Mouse (Mus musculus): ENCODE measurements around the gene Rps26.
"Not testable (repeated sequence)": the region's sequence is repeated elsewhere in the genome, so short reads cannot be mapped to it uniquely, and the experiment has no call there.

Gene Rps26

DNA sequence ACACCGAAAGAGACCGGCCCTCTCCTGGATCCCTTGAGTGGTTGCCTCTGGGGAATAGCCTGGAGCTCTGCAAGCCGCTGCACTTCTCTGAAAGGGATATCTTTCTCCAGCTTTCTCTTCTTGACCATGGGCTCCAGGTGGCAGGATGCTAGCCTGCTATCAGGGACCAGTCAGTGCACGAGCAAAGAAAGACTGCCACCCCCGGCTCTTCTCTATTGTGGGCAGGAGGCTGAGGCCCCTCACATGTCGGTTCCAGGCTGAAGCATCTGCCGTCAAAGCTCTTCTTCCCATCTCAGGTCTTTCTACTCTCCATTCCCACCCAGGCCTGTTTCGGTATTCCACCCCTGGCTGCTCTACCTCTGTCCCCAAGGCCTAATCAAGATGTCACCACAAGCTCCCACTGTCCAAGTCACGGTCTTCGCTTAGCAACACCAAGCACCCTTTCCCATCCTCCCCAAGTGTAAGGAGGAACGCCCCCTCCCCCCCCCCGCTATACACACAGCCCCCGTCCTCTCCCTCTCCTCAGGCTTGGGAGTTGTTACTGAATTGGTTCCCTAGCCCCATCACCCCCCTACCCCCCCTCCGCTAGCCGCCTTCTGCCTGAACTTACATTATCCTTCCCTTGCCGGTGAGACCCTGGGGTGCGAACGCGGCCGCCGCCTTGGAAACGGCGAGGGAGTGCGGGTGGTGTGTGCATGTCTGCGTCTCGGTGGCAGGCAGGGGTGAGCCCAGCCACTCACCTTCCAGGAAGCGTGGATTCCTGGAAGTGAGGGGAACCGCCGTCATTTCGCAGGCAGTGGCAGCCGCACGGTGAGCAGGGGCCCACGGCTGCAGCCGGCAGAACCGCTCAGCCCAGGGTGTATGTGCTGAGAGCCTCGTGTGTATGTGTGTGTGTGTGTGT is 18.8 kb upstream of the Rps26 start, which contains the start of gene Ikzf4:
TSS of gene Ikzf4 (minus strand) at position 881 of the 901 bp plus-strand sequence.
- in situ Hi-C loops (cut with MboI; ENCODE audit: low pct_unique_long_range_greater_than_20kb in 1 of 2, low sequenced_read_pairs in 2 of 2, unreplicated experiment in 1 of 2) = no loop called here

DNA sequence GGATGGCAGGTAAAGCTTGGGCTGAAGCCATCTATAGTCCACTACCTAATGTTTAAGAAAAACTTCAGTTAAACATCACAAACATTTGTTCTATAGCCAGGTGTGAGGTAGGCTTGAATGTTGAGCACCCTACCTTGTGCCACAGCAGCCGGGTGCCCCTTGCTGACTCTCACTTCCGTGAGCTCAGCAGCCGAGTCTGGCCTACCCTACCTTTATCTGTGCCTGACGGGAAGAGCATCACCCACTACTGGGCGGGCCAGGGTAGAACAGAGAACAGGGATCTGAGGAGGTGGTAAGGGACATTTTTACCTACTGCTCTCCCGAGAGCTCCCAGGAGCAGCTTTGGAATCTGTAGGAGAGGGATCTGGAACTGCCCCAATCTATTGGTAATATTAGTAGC is 16.2 kb upstream of the Rps26 start:
- in situ Hi-C loops (cut with MboI; ENCODE audit: low pct_unique_long_range_greater_than_20kb in 1 of 2, low sequenced_read_pairs in 2 of 2, unreplicated experiment in 1 of 2) = no loop called here

DNA sequence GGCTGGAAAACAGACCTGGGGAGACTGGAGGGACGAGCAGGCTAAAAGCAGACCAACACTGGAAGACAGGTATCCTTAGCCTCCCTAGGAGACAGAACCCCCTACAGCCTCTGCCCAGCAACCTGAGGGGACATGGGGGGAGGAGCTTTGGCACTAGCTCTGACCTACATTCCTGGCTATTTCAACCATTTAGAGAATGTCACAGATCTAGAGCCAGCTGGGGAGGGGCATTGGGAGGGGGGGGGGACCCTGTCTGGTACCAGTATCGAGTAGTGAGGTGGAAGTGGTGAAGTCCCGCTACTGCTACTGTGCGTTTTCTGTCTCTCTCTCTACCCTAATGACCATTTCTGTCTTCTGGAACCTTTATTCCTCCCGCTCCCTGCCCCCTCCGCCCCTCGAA is 15.3 kb upstream of the Rps26 start:
- in situ Hi-C loops (cut with MboI; ENCODE audit: low pct_unique_long_range_greater_than_20kb in 1 of 2, low sequenced_read_pairs in 2 of 2, unreplicated experiment in 1 of 2) = no loop called here

DNA sequence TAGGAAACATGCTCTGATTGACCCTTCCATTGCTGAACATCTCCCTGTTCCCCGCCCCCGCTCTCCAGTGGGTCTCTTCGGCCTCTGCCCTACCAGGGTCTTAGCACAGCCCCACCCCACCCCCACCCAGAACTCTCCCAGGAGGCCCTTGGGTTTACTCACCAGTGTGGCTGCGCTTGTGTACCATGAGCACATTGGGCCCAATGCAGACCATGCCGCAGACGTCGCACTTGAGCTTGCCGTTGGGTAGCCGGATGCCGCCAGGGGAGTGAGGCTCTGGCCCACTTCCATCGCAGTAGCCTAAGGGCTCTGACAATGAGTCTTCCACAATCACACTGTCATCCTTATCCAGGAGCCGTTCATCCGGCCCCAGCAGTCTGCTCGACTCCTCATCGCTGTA is 14.3 kb upstream of the Rps26 start:
- in situ Hi-C loops (cut with MboI; ENCODE audit: low pct_unique_long_range_greater_than_20kb in 1 of 2, low sequenced_read_pairs in 2 of 2, unreplicated experiment in 1 of 2) = no loop called here

DNA sequence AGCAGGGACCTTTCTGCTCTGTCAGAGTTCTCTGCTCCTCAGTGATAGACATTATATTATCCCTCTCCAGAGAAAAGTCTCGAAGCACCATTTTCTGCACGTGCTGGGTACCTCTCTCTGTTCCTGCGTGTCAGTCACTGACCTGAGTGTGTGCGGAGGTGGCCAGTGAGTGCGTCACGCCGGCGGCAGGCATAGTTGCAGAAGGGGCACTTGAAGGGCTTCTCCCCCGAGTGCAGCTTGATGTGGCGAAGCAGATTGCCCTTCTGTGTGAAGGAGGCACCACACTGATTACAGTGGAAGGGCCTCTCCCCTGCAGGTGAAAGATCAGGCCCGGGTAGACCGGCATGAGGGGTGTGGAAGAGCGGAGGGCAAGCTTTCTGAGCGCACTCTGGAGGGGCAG is 13.5 kb upstream of the Rps26 start:
- in situ Hi-C loops (cut with MboI; ENCODE audit: low pct_unique_long_range_greater_than_20kb in 1 of 2, low sequenced_read_pairs in 2 of 2, unreplicated experiment in 1 of 2) = no loop called here

DNA sequence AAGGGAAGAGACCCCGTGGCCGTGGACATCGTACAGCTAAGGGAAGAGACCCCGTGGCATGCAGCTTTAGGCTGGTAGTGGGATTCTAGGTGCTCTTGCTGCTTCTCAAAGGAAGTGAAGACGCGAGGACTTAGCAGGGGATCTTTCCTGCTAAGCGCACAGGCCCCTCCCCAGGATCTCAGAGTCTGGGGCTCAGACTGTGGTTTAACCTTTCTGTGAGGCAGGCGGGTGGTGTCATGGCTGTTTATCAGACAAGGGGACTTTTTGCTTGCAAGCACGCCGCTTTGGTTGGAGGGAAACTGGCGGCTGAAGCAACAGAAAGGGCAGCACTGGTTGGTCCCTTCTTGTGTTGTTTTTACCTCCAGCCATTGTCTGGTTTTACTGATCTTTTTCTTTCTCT is 10.5 kb upstream of the Rps26 start:
- in situ Hi-C loops (cut with MboI; ENCODE audit: low pct_unique_long_range_greater_than_20kb in 1 of 2, low sequenced_read_pairs in 2 of 2, unreplicated experiment in 1 of 2) = no loop called here

DNA sequence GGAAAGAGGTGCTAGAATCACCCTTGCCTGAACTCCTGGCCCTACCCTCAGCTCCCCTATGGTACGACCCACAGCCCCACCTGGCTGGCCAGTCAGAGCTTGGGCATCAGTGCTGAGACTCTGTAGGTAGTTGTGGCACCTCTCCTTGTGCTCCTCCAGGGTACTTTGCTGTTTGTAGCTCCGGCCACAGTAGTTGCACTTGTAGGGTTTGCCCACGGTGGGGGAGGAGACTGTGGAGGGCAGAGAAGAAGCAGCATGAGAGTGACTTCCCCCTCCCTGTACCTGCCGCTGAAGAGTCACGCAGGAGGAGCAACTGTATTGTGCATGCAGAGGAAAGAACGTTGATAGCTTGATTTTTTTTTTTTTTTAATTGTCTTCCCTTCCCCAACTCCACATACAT is 10.0 kb upstream of the Rps26 start:
- in situ Hi-C loops (cut with MboI; ENCODE audit: low pct_unique_long_range_greater_than_20kb in 1 of 2, low sequenced_read_pairs in 2 of 2, unreplicated experiment in 1 of 2) = no loop called here

DNA sequence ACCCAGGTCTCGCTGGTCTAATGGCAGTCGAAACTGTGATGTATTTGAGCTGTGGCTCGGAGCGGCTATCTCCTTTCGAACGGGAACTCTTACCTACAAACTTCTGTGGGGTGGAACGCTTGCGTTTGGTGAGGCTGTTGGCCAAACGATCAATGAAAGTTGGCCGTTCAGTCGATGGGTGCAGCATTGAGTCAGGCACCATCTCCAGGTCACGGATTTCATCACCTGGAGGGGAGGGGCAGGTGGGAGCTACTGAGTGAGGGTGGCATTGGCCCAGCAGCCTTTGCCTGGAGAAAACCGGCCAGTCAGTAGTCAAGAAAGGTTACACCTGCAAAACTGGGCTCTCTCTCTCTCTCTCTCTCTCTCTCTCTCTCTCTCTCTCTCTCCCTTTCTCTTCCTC is 9.2 kb upstream of the Rps26 start:
- in situ Hi-C loops (cut with MboI; ENCODE audit: low pct_unique_long_range_greater_than_20kb in 1 of 2, low sequenced_read_pairs in 2 of 2, unreplicated experiment in 1 of 2) = no loop called here

DNA sequence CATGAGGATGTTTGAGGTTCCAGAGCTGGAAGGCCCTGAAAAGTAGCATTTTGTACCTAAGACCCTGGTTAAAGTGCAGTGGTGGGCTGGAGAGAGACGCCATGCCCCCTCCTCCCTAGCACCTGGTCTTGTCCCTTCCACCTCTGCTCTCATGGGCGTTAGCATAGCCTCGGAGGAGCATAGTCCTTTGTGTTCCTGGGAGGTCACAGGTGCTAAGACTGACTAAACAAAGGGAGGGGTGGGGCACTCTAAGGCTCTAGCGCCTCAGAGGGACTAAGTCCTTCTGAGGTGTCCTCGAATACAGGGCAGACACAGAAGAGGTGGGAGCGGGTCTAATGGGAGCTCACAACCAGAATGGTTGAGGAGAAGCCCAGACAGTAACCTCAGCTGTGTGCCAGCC is 5.0 kb upstream of the Rps26 start:
- in situ Hi-C loops (cut with MboI; ENCODE audit: low pct_unique_long_range_greater_than_20kb in 1 of 2, low sequenced_read_pairs in 2 of 2, unreplicated experiment in 1 of 2) = no loop called here

DNA sequence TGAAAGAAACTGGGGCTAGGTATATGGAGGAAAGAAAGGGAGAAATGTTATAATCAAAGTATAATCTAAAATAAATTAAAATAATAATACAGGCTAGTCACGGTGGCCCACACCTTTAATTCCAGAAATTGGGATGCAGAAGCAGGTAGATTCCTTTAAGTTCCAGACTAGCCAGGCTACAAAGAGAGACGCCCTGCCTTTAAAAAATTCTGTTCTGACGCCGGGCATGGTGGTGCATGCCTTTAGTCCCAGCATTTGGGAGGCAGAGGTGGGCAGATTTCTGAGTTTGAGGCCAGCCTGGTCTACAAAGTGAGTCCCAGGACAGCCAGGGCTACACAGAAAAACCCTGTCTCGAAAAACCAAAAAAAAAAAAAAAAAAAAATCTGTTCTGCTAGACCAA is 3.8 kb upstream of the Rps26 start:
- in situ Hi-C loops (cut with MboI; ENCODE audit: low pct_unique_long_range_greater_than_20kb in 1 of 2, low sequenced_read_pairs in 2 of 2, unreplicated experiment in 1 of 2) = not testable (repeated sequence)

DNA sequence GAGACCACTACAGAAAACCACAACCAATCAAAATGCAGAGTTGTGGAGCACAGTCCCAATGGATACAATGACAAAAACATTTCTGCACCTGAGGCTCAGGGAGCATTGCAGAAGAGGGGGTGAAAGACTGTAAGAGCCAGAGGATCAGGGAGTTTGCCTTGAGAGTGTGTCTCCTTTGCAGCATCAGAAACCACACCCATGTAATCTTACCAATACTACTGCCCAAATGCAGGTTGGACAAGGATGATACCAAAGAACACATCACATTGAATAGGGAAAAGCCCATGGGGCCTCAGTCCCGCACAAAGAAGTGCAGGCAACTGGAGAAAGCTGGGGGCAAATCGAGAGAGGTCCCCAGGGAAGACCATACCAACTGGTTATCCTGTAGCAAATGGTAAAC is 3.2 kb upstream of the Rps26 start:
- in situ Hi-C loops (cut with MboI; ENCODE audit: low pct_unique_long_range_greater_than_20kb in 1 of 2, low sequenced_read_pairs in 2 of 2, unreplicated experiment in 1 of 2) = no loop called here

DNA sequence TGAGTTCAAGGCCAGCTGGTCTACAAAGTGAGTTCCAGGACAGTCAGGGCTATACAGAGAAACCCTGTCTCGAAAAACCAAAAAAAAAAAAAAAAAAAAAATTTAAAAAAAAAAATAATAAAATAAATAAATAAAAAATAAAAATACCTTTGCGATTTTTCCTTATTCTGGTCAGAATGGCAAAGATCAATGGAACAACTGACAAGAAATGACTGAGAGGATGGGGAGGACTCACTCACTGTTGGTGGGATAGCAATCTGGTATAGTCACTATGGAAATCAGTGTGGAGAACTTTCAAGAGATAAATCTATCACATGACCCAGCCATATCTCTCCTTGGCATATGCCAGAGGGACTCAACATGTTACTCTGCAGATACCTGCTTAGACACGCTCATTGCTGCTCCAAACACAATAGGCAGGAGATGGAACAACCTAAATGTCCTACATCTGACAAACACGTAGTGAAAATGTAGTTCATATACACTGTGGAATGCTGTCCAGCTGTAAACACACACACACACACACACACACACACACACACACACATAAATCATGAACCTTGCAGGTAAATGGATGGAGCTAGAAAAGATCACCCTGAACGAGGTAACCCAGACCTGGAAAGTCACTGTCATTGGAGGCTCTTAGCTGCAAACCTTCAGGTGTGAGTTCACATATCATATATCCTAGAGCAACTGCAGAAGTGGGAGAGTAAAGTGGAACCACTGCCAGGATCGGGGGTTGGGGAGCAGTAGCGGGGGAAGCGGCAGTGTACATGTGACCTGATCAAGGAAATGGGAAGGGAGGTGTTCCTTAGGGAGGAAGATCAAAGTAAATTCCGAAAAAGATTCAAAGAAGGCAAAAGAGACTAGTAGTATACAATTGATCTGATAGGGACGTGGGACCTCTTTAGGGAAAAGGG is 1.1 kb upstream of the Rps26 start:
- in situ Hi-C loops (cut with MboI; ENCODE audit: low pct_unique_long_range_greater_than_20kb in 1 of 2, low sequenced_read_pairs in 2 of 2, unreplicated experiment in 1 of 2) = no loop called here

DNA sequence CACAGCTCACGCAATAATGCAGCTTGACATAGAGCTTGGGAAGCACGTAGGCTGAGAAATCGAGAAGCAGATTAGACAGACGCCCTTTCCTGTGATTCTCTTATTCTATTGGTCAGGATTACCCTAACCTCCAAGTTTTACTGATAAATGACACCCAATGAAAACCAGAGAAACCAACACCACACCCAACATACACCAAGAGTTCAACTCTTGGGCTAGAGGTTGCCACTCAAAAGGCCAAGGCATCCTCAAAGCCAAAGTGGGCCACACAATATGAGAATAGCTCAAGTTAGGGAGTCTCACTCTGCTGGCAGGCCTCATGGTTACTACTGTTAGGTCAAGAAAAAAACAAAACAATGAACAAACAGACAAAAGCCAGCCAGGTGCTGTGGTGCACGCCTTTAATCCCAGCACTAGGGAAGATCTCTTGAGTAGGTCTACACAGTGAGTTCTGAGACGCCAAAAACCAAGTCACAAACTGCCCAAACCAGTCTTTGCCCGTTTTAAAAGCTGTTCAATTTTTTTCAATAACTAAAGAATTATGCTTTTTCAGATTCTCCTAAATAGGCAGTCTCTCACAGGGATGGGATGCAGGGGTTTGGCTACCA is 1.2 kb downstream of the Rps26 start:
- in situ Hi-C loops (cut with MboI; ENCODE audit: low pct_unique_long_range_greater_than_20kb in 1 of 2, low sequenced_read_pairs in 2 of 2, unreplicated experiment in 1 of 2) = no loop called here

DNA sequence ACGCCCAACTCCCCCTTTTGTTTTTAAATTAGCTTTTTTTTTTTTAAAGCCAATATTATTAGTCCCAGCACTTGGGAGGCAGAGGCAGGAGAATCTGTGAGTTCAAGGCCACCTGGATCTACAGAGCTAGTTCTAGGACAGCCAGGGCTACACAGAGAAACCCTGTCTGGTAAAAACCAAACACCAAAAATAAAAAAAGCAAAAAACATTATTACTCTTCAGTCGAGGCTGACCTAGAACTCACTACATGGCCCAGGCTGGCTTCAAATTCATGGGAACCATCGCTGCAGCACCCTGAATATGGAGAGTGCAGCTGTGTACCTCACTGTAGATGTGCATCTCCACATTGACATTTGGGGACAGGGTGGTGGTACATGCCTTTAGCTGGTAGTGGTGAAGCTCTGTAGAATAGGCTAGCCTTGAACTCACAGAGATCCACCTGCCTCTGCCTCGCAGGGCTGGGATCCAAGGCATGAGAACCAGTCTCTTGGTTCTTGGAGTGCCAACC is 3.4 kb downstream of the Rps26 start:
- in situ Hi-C loops (cut with MboI; ENCODE audit: low pct_unique_long_range_greater_than_20kb in 1 of 2, low sequenced_read_pairs in 2 of 2, unreplicated experiment in 1 of 2) = not testable (repeated sequence)

DNA sequence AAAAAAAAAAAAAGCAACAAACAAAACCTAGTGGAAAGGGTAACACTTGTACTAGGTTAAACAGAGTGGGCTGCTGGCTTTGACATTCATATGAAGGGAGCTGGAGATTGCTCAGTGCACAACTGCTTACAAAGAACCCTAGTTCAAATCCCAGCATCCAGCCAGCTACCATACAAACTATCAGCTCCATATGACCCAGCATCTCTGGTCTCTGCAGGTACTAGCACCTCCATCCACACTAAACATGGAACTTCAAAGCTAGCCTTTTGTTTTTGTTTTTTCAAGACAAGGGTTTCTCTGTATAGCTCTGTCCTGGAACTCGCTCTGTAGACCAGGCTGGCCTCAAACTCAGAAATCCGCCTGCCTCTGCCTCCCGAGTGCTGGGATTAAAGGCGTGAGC is 3.8 kb downstream of the Rps26 start:
- in situ Hi-C loops (cut with MboI; ENCODE audit: low pct_unique_long_range_greater_than_20kb in 1 of 2, low sequenced_read_pairs in 2 of 2, unreplicated experiment in 1 of 2) = no loop called here

DNA sequence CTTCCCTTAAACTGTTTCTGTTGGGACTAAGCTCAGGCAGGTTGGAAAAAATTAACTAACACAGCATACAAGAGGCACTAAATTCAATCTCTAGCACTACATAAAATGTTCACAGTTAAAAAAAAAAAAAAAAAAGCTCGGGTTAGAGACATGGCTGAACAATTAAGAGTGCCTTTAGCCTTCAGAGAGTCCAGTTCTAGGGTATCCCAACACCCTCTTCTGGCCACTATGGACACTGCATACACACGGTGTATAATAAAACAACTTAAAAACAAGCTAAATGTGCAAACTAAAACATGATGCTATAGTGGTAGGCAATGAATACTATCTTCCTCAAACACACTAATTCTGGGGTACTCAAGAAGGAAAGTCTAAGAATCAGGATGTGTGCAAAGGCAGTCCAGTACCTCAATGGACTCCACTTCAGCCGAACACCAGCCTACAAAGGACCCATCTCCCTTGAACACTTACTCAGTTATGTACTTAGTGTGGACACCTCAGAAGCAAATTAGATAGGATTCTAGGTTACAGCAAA is 4.5 kb downstream of the Rps26 start:
- in situ Hi-C loops (cut with MboI; ENCODE audit: low pct_unique_long_range_greater_than_20kb in 1 of 2, low sequenced_read_pairs in 2 of 2, unreplicated experiment in 1 of 2) = no loop called here

DNA sequence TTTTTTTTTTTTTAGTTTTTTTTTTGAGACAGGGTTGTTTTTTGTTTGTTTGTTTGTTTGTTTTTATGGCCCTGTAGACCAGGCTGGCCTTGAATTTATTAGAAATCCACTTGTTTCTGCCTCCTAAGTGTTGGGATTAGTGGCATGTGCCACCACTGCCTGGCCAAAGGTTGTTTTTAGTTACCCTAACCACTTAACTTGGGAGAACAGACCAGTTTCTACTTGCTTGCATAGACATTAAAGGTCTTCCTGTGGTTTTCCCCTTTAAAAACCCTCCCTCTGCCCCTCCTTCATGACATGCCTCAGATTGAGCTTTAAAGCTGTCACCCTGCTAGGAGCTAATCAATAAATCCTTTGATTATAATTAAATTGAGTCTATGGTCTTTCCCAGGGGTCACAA is 6.3 kb downstream of the Rps26 start:
- in situ Hi-C loops (cut with MboI; ENCODE audit: low pct_unique_long_range_greater_than_20kb in 1 of 2, low sequenced_read_pairs in 2 of 2, unreplicated experiment in 1 of 2) = no loop called here

DNA sequence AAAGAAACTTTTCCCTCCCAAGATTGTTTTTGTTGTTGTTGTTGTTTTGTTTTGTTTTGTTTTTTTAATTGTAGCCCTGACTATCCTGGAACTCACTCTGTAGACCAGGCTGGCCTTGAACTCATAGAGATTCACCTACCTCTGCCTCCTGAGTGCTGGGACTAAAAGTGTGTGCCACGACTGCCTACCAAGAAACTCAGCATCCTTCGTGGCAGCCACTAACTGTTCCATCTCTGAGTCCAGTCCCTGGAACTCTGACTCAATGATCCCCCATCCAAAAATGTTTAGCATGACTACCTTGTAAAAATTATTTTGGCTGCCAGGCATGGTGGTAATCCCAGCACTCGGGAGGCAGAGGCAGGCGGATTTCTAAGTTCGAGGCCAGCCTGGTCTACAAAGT is 7.4 kb downstream of the Rps26 start:
- in situ Hi-C loops (cut with MboI; ENCODE audit: low pct_unique_long_range_greater_than_20kb in 1 of 2, low sequenced_read_pairs in 2 of 2, unreplicated experiment in 1 of 2) = loop anchor here in 1 of 2 experiments (10.0 kb wide), 1 partner anchor 276 kb away; the partner anchor contains the start of gene Gdf11
